Mouse (Mus musculus) heart, adult 2 months (tissue): ENCODE data around the gene A130010J15Rik. TPM values are rescaled to one million over a fixed set of nuclear protein-coding genes. Genes with fewer than 3 reads are reported as not detected.
A peak's percentile ranks its signal among the peaks of the same experiment; 100 is the strongest.

Experiments used
- DNase-seq, 2 experiments: peaks; one replicate each; pipeline ENCODE4 v3.0.0; 2021
- H3K27ac ChIP-seq: fragments of 200-600 bp; 2 replicates; pipeline ENCODE4 v1.8.1; 2022
- H3K27me3 ChIP-seq: fragments of 200-500 bp; 2 replicates; pipeline ENCODE4 v1.6.1; 2012; ENCODE audit warnings: mild to moderate bottlenecking, low read length, inconsistent platforms, mixed read lengths; ENCODE audit not compliant: control insufficient read depth, insufficient read depth
- H3K36me3 ChIP-seq: fragments of 200-500 bp; 2 replicates; pipeline ENCODE4 v1.6.1; 2012; ENCODE audit warnings: low read length, inconsistent platforms; ENCODE audit not compliant: control insufficient read depth, insufficient read depth
- H3K4me1 ChIP-seq: fragments of 200-500 bp; 2 replicates; pipeline ENCODE4 v1.6.1; 2011; ENCODE audit warnings: low read length; ENCODE audit not compliant: control insufficient read depth, insufficient read depth
- H3K4me3 ChIP-seq: fragments of 200-600 bp; 2 replicates; pipeline ENCODE4 v1.8.1; 2022
- H3K79me2 ChIP-seq: fragments of 200-500 bp; replicated peaks from 2 replicates; pipeline ENCODE4 v1.6.1; 2012; ENCODE audit warnings: mild to moderate bottlenecking, inconsistent platforms, low read length, moderate library complexity, mixed read lengths; ENCODE audit not compliant: control insufficient read depth, insufficient read depth
- H3K9ac ChIP-seq: fragments of 200-500 bp; 2 replicates; pipeline ENCODE4 v1.6.1; 2012; ENCODE audit warnings: low read depth, mild to moderate bottlenecking, control low read depth, inconsistent platforms, low read length, mixed read lengths
- CTCF ChIP-seq: fragments of 200-600 bp; IDR thresholded peaks from 2 replicates; pipeline ENCODE4 v1.8.1; 2022; ENCODE audit warnings: antibody characterized with exemption, mild to moderate bottlenecking, moderate library complexity
- EP300 ChIP-seq: fragments of 200-500 bp; IDR thresholded peaks from 2 replicates; pipeline ENCODE4 v1.6.1; 2011; ENCODE audit warnings: low read depth, low read length, control low read depth; ENCODE audit not compliant: insufficient read depth
- POLR2A ChIP-seq: fragments of 200-500 bp; IDR thresholded peaks from 2 replicates; pipeline ENCODE4 v1.6.1; 2011; ENCODE audit warnings: mild to moderate bottlenecking, low read depth, low read length, control low read depth; ENCODE audit not compliant: insufficient read depth
- WGBS: fragments of 180-500 bp; shearing (Covaris S2); methylation state at CpG from one replicate; pipeline ENCODE4 v1.1.7; 2018; 5-methylcytosine and 5-hydroxymethylcytosine counted together
- intact Hi-C: fragments of 180-260 bp; cut with DNase I; formaldehyde crosslinking; loops from one replicate; pipeline ENCODE4 v1.15.1; 2025
- polyA plus RNA-seq: library from polyadenylated mRNA; depleted of rRNA; stranded (reverse); fragments of >200 nt; gene quantifications from 2 replicates; pipeline ENCODE4 v1.2.3, GENCODE M21; 2012
- total RNA-seq, 2 experiments: library from RNA; stranded (reverse); gene quantifications; 2 replicates each; pipeline ENCODE4 v1.2.3; 2021

The A130010J15Rik gene
- total and polyA plus RNA-seq, 3 experiments, result 2.7 to 3.5 (median 3.3) TPM

DNA sequence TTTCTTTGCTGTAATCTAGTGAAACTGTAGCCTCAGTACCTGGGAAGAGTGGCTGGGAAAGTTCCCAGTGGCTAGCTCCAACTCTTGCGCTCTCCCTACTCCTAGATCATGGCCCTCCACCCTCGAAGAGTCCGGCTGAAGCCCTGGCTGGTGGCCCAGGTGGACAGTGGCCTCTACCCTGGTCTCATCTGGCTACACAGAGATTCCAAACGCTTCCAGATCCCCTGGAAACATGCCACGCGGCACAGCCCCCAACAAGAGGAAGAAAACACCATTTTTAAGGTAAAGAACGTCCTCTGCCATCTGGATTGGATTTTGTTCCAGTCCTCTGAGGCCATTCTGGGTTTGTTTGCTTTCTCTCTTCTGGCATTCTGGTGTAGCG is 10.7 kb upstream of the A130010J15Rik start:
- Histone ChIP-seq H3K4me1 (no peaks in the 10 kb centered on the region), H3K9ac (no peak overlapping the region), H3K36me3 (no peaks in the 10 kb centered on the region), H3K4me3 (no peak overlapping the region), H3K79me2 (no peaks in the 10 kb centered on the region), H3K27ac (no peak overlapping the region), H3K27me3 (peaks cover 4% of the 10 kb centered on the region; the same call in 1 of the 2 replicates)
- intact Hi-C loops, result no loop called here
- no peak for TF ChIP-seq EP300
- TF ChIP-seq CTCF, result no peak
- TF ChIP-seq POLR2A, result no peak
- WGBS, result 70% methylated on average over 8 of the region's 8 CpGs
- DNase-seq, result no peak

DNA sequence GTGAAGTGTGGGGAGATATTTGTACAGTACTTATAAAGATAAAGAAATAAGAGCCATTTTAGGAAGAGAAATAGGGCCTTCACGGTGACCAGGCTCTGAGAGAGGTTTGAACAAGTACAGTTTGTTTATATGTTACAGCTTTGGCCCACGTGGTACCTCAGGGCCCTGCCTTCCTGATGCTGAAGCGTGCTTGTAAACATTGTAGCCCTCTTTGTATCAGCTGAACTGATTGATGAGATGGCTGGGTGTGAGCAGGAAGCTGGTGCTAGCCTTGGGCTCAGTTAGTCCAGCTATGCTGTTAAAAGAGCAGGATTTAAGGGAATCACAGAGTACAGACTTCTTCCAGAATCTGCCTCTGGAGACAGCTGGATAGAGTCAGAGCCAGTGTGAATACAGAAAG is 8.7 kb upstream of the A130010J15Rik start:
- Histone ChIP-seq H3K4me3 (no peak overlapping the region), H3K79me2 (no peaks in the 10 kb centered on the region), H3K27ac (no peak overlapping the region), H3K9ac (no peak overlapping the region), H3K36me3 (no peaks in the 10 kb centered on the region), H3K4me1 (no peaks in the 10 kb centered on the region), H3K27me3 (no peaks in the 10 kb centered on the region)
- intact Hi-C loops, result no loop called here
- 57% methylated on average over 3 of the region's 3 CpGs for WGBS
- no peak for TF ChIP-seq CTCF
- no peak for TF ChIP-seq EP300
- TF ChIP-seq POLR2A, result no peak
- DNase-seq, result no peak

DNA sequence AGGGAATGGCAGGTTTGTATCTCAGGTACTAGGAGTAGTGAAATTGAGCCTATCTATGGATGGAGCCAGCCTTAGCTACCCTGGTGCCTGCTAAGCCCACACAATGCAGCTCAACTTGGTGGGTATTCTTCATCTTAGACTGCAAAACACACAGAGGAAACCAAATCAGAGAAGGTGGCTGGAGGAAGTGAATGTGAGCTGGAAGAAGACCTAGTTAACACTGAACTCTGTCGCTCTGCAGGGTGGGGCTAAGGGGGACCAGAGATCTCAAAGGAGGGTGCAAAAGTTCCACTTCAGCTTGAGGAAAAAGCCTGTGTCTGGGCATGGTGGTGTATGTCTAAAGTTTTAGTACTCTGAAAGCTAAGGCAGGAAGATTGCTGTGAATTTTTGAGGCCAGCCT is 8.2 kb upstream of the A130010J15Rik start:
- no peak for DNase-seq
- Histone ChIP-seq H3K79me2 (no peaks in the 10 kb centered on the region), H3K36me3 (no peaks in the 10 kb centered on the region), H3K4me3 (no peak overlapping the region), H3K27me3 (no peaks in the 10 kb centered on the region), H3K27ac (no peak overlapping the region), H3K4me1 (no peaks in the 10 kb centered on the region), H3K9ac (no peak overlapping the region)
- TF ChIP-seq CTCF (no peak), EP300 (no peak), POLR2A (no peak)
- 78% methylated on average over 1 of the region's 1 CpGs for WGBS
- intact Hi-C loops, result no loop called here

DNA sequence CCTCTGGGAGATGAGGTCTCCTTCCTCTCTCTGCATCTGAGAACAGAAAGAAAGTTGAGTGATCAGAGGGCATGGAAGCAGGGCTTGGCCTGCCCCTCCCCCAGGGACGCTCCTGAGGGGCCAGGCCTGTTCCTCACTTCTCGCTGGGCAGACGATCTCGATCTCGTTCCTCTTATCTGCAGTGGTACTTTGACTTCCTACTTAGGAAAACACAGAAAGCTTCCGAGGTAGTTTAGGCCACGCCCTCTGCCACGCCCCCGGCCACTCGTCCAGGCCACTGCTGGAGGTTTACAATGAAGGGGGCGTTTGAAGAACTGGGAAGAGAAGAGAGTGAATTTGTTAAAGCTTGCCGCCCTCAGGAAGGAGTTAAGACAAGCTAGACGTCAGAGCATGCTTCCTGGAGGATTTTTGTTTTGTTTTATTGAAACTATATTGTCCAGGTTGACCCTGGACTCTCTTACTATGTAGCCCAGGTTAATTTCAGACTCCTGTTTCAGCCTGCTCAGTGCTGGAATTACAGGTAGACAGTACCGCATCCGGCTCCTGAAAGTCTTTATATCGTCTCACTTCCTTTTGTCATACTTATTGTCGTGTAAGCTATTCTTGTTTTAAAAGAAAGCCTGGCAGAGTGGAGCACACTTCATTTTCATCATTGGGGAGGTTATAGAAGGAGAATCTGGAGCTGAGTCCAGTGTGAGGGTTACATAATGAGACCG is 7.4 kb upstream of the A130010J15Rik start:
- DNase-seq, result peak; percentile 52 to 67
- H3K9ac ChIP-seq, result no peak overlapping the region
- H3K27me3 ChIP-seq, result no peaks in the 10 kb centered on the region
- H3K79me2 ChIP-seq, result no peaks in the 10 kb centered on the region
- H3K4me3 ChIP-seq, result no peak overlapping the region
- intact Hi-C loops, result no loop called here
- TF ChIP-seq POLR2A (no peak), EP300 (no peak), CTCF (no peak)
- H3K36me3 ChIP-seq, result no peaks in the 10 kb centered on the region
- 15% methylated on average over 18 of the region's 18 CpGs for WGBS
- H3K4me1 ChIP-seq, result no peaks in the 10 kb centered on the region
- H3K27ac ChIP-seq, result no peak overlapping the region

DNA sequence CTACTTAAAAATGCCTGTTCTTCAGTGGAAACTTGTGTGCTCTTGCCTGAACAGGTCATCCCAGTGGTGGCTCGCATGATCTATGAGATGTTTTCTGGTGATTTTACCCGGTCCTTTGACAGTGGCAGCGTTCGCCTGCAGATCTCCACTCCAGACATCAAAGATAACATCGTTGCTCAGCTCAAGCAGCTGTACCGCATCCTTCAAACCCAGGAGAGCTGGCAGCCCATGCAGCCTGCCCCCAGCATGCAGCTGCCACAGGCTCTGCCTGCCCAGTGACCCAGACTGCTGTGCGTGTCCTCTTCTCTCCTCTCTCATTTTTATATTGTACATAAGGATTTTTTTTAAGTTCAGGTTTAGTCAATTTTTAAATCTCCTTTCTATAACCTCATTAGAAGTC is 1.4 kb downstream of the A130010J15Rik start:
- H3K4me3 ChIP-seq, result no peak overlapping the region
- TF ChIP-seq CTCF, result no peak
- TF ChIP-seq POLR2A, result no peak
- no peak for TF ChIP-seq EP300
- no peaks in the 10 kb centered on the region for H3K36me3 ChIP-seq
- H3K79me2 ChIP-seq, result no peaks in the 10 kb centered on the region
- intact Hi-C loops, result no loop called here
- H3K27ac ChIP-seq, result no peak overlapping the region
- DNase-seq, result no peak
- H3K4me1 ChIP-seq, result peaks cover 5% of the 10 kb centered on the region
- no peaks in the 10 kb centered on the region for H3K27me3 ChIP-seq
- H3K9ac ChIP-seq, result no peak overlapping the region
- WGBS, result 82% methylated on average over 7 of the region's 7 CpGs

DNA sequence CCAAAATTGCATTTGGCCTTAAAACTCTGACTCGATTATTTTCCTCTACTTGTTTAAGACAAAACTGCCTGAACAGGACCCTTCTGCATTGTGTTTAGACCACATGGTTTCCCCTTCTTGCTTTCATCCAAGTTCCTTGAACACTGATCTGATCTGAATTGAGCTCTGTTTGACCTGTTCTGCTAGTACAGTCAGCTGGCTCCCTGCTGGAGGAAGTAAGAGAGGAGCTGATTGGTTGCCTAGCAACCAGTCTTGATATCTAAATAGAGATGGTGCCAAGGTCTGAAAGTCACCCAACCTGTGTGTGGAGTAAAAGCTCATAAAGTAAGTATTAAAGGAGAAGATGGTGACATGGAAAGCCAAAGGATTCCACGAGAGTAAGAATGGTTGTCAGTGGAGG is 2.0 kb downstream of the A130010J15Rik start:
- H3K27me3 ChIP-seq, result no peaks in the 10 kb centered on the region
- H3K4me1 ChIP-seq, result peaks cover 9% of the 10 kb centered on the region
- no peak overlapping the region for H3K4me3 ChIP-seq
- H3K79me2 ChIP-seq, result no peaks in the 10 kb centered on the region
- 51% methylated on average over 2 of the region's 2 CpGs for WGBS
- H3K9ac ChIP-seq, result no peak overlapping the region
- peak in 1 of 2 experiments; percentile 24 for DNase-seq
- no peak for TF ChIP-seq POLR2A
- no peak for TF ChIP-seq CTCF
- TF ChIP-seq EP300, result no peak
- intact Hi-C loops, result no loop called here
- no peak overlapping the region for H3K27ac ChIP-seq
- H3K36me3 ChIP-seq, result no peaks in the 10 kb centered on the region
